Mouse (Mus musculus): ENCODE data around the gene Gsg1.

Gene Gsg1

GRCm38 (mm10) chr6:135254153-135254552 is at the start of gene Gsg1:
Gene Gsg1 (minus strand): TSS chr6:135254351.
- DNase-seq = no peak

DNA sequence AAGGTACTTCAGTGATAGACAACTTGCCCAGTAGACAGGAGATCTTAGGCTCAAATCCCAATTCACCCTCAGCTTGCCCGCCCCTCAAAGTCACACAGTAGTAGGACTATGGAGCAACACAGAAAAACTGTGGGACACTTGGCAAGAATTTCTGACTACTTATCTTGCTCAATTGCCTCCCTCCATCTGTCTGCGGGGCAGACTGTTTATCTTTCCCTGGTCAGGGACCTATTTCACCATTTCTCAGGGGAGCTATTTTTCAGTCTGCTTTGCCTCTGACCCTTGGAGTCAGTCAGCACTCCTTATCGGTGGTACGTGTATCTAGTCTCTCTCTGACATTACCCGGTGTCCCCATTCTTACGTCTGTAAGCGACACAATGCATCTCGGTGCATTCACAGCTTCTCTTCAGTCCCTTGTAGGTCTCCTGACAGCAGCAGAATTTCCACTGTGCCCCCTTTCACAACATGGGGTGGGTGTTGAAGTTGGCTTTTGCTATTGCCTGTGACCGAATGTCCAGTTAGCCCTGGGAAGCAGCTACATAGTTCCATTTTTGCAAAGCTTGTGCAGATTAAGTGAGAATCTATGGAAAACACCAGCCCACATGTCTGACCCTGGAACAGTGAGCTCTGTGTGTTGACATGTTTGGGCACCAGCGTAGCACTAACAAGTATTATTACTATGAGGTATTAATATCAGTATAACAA is 48.4 kb upstream of the Gsg1 start:
- no peak for DNase-seq

DNA sequence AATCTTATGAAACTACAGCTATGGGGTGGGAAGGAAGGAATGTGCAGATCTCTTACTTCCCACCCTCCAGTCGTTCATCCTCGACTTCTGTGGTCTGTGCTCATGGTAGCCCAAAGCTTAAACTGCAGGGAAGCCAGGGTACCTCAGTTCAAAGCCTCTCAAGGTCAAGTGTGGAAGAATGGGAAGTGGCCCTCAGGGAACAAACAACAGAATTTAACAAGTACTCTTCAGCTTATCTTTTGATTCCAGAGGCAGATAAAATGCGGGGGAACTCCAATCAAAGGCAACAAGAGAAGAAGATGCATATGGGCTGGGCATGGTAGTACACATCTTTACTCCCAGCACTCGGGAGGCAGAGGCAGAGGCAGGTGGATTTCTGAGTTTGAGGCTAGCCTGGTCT is 46.3 kb upstream of the Gsg1 start:
- DNase-seq = no peak

- no peak for DNase-seq
These were observed 44.9 kb upstream of the Gsg1 start for GRCm38 (mm10) chr6:135299024-135299550.

DNA sequence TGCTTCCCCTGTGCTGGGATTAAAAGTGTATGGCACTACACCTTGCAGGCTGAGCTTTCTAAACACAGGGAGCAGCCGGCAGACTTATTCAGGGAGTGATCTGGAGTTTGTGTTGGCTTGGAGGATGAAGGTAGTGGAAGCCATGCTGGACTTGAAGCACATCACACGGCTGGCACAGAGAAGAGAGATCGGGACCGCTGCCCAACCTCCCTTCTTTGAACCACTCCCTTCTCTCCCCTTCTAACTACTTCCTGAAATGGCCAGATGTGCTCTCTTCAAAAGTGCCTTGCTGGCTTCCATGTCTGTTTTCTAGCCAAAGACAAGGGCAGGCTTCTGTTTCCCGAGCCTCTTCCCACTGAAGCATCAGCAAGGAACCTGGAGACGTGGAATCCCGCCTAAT is 43.4 kb upstream of the Gsg1 start:
- no peak for DNase-seq

- no peak for DNase-seq
These were observed 42.1 kb upstream of the Gsg1 start for GRCm38 (mm10) chr6:135296267-135296666.

GRCm38 (mm10) chr6:135295082-135295861 is 41.1 kb upstream of the Gsg1 start:
- DNase-seq = no peak

- DNase-seq = no peak
These were observed 40.0 kb upstream of the Gsg1 start for GRCm38 (mm10) chr6:135294150-135294549.

DNA sequence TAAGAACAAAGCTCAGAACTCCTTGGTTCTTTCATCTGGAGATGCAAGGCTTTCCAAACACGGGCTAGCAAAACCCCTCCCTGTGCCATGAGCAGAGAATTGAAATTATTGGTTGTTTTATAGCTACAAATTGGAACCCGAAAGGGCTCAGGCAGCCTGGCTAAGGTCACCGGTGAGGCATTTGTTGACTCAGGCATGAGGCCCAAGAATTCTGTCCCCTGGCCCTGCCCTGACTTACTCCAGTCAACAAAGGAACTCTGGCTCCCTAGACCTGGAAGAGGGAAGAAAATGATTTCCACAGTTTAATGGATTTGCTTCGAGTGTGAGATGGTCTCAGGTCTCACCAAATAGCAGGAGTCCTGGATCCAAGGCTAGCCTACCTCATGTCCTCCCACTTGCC is 38.2 kb upstream of the Gsg1 start:
- DNase-seq = no peak

- DNase-seq = no peak
These were observed 25.7 kb upstream of the Gsg1 start for GRCm38 (mm10) chr6:135279856-135280255.

DNA sequence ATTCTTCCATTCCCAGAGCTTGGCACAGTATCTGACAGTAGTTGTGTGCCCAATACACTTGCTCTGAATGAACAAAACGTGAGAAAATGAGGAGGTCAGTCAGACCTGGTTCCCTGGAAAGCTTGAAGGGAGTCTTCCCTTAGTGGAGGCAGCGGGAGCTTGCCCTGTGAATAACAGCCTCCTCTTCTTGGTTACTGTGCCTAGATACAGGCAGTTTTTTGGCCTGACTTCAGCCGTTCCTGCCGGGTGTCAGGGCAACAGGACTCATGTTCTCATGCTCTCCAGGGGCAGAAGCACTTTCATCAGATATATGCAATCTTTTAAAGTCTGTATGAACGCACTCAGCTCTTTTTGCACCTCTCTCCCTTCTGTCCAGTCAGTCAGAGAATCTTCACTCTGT is 25.1 kb upstream of the Gsg1 start:
- DNase-seq = no peak

GRCm38 (mm10) chr6:135278302-135278701 is 24.2 kb upstream of the Gsg1 start:
- no peak for DNase-seq

- no peak for DNase-seq
These were observed 22.5 kb upstream of the Gsg1 start for GRCm38 (mm10) chr6:135276474-135277295.

- no peak for DNase-seq
These were observed 21.1 kb upstream of the Gsg1 start for GRCm38 (mm10) chr6:135275231-135275630.

GRCm38 (mm10) chr6:135273066-135273465 is 18.9 kb upstream of the Gsg1 start:
- DNase-seq = no peak

GRCm38 (mm10) chr6:135271761-135272160 is 17.6 kb upstream of the Gsg1 start:
- DNase-seq = no peak

DNA sequence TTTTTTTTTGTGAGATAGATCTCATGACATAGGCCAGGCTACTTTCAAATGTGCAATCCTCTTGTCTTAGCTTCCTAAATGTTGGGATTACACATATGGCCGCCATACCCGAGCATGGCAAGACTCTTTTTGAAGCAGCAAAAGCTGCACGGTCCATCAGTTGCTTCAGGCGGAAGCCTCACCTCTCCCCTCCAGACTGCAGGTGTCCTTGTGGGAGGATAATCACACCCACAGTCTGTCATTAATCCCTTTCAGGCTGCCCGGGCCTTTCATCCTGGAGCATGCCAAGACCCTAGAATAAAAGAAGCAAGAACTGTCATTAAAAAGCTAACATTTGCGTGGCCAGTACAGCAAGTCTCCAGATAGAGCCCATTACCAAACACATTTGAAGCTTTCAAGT is 15.5 kb upstream of the Gsg1 start:
- no peak for DNase-seq

DNA sequence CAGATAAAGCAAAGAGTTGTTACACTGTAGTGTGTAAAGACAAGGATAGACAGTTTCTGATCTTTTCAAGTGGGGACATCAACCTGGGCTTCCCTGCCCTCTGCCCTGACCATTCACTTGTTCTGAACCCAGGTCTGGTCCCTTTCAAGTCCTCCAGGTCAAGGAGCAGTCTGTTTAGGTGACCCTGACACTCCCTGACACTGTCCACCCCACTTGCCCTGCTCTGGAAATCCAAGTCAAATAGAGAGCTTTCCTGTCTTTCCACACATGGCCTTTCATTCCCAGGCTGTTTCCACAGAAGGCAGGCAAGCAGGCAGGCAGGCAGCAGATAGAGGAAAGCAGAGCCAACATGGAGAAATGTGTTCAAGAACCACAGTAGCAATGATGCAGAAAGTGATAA is 14.2 kb upstream of the Gsg1 start:
- DNase-seq = no peak

DNA sequence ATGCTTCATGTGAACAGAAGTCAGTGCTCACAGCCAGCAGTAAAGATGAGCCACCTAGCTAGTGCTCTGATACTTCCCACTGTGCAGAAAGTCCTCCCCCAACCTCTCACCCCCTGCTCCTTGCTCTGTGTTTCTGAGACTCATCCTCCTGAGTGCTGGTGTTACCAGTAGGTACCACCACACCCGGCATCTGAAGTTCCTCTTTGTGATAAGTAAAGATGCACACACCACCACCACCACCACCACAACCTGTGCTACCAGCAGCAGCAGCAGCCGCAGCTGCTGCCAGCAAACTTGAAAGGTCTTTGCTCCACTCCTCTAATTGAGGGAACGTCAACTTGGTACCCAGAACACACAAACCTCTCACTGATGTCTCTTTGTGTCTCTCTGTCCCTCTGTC is 13.1 kb upstream of the Gsg1 start:
- DNase-seq = no peak

- no peak for DNase-seq
These were observed 11.9 kb upstream of the Gsg1 start for GRCm38 (mm10) chr6:135266056-135266455.

DNA sequence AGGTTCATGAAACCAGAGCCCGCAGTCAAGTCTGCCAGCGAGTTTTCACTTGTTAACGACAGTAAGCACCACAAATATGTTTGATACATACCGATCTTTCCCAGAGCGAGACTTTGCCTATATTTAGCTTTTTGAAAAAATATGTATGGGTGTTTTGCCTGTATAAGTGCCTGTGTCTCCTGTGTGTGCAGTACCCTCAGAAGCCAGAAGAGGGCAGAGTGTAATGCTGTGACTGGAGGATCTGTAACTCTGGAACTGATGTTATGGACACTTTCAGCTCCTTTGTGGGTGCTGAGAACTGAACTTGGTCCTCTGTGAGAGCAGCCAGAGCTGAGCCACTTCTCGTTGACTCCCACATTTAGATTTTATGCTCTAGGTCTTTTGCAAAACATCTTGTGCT is 10.0 kb upstream of the Gsg1 start:
- no peak for DNase-seq

DNA sequence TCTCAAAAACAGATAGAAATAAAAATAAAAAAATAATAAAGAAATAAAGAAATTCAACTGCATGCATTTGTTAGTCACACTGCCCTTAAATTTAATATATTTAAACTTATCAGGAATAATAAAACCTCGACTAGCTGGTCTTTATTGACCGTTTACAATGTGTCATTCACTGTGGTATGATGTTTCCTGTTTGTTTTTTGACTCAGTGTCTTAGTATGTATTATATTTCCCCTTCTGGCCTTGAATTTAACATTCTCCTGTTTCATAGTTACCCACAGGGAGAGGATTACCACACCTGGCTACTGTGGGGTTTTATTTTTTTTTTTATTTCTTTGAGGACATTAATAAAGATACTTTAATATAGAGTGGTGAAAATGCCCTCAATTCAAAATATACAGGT is 8.4 kb upstream of the Gsg1 start:
- no peak for DNase-seq

DNA sequence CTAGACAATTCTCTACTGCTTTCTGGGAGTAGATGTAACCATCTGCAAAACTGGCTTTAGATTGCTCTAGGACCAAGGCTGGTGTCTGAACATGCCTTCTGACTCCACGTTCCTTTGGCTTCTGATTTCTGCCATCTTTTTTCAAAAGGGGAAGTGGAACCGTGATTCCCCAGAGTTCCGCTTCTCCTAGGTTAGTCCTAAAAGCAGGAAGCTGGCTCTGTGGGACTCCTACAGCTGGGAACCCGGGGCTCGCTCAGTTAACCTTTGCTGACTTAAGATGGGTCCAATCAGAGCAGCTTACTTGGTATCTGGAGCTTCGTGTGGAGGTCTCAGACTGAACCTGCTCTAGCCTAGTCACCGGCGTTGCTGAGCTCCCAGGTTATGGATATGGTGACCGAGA is 7.0 kb upstream of the Gsg1 start:
- DNase-seq = no peak
